Mouse (Mus musculus) heart, adult 2 months (tissue): Measurements from ENCODE around the gene Acap3. TPM values are rescaled to one million over a fixed set of nuclear protein-coding genes. Genes with fewer than 3 reads are reported as not detected.

Experiments used
- DNase-seq, 2 experiments: peaks; one replicate each; pipeline ENCODE4 v3.0.0; 2021
- H3K27ac ChIP-seq: fragments of 200-600 bp; 2 replicates; pipeline ENCODE4 v1.8.1; 2022
- H3K27me3 ChIP-seq: fragments of 200-500 bp; 2 replicates; pipeline ENCODE4 v1.6.1; 2012; ENCODE audit warnings: mild to moderate bottlenecking, low read length, inconsistent platforms, mixed read lengths; ENCODE audit not compliant: control insufficient read depth, insufficient read depth
- H3K36me3 ChIP-seq: fragments of 200-500 bp; 2 replicates; pipeline ENCODE4 v1.6.1; 2012; ENCODE audit warnings: low read length, inconsistent platforms; ENCODE audit not compliant: control insufficient read depth, insufficient read depth
- H3K4me1 ChIP-seq: fragments of 200-500 bp; 2 replicates; pipeline ENCODE4 v1.6.1; 2011; ENCODE audit warnings: low read length; ENCODE audit not compliant: control insufficient read depth, insufficient read depth
- H3K4me3 ChIP-seq: fragments of 200-600 bp; 2 replicates; pipeline ENCODE4 v1.8.1; 2022
- H3K79me2 ChIP-seq: fragments of 200-500 bp; replicated peaks from 2 replicates; pipeline ENCODE4 v1.6.1; 2012; ENCODE audit warnings: mild to moderate bottlenecking, inconsistent platforms, low read length, moderate library complexity, mixed read lengths; ENCODE audit not compliant: control insufficient read depth, insufficient read depth
- H3K9ac ChIP-seq: fragments of 200-500 bp; 2 replicates; pipeline ENCODE4 v1.6.1; 2012; ENCODE audit warnings: low read depth, mild to moderate bottlenecking, control low read depth, inconsistent platforms, low read length, mixed read lengths
- CTCF ChIP-seq: fragments of 200-600 bp; IDR thresholded peaks from 2 replicates; pipeline ENCODE4 v1.8.1; 2022; ENCODE audit warnings: antibody characterized with exemption, mild to moderate bottlenecking, moderate library complexity
- EP300 ChIP-seq: fragments of 200-500 bp; IDR thresholded peaks from 2 replicates; pipeline ENCODE4 v1.6.1; 2011; ENCODE audit warnings: low read depth, low read length, control low read depth; ENCODE audit not compliant: insufficient read depth
- POLR2A ChIP-seq: fragments of 200-500 bp; IDR thresholded peaks from 2 replicates; pipeline ENCODE4 v1.6.1; 2011; ENCODE audit warnings: mild to moderate bottlenecking, low read depth, low read length, control low read depth; ENCODE audit not compliant: insufficient read depth
- WGBS: fragments of 180-500 bp; shearing (Covaris S2); methylation state at CpG from one replicate; pipeline ENCODE4 v1.1.7; 2018; 5-methylcytosine and 5-hydroxymethylcytosine counted together
- intact Hi-C: fragments of 180-260 bp; cut with DNase I; formaldehyde crosslinking; loops from one replicate; pipeline ENCODE4 v1.15.1; 2025
- polyA plus RNA-seq: library from polyadenylated mRNA; depleted of rRNA; stranded (reverse); fragments of >200 nt; gene quantifications from 2 replicates; pipeline ENCODE4 v1.2.3, GENCODE M21; 2012
- total RNA-seq, 2 experiments: library from RNA; stranded (reverse); gene quantifications; 2 replicates each; pipeline ENCODE4 v1.2.3; 2021

Gene Acap3
- total and polyA plus RNA-seq, 3 experiments: 9.7 to 19.2 (median 11.3) TPM

- Histone ChIP-seq H3K9ac (no peak overlapping the region), H3K4me3 (no peak overlapping the region), H3K27ac (no peak overlapping the region), H3K79me2 (no peaks in the 10 kb centered on the region), H3K4me1 (peaks cover 5% of the 10 kb centered on the region; the same call in 1 of the 2 replicates), H3K36me3 (peaks cover 2% of the 10 kb centered on the region; the same call in 1 of the 2 replicates), H3K27me3 (no peaks in the 10 kb centered on the region)
- TF ChIP-seq CTCF (no peak), EP300 (0 out of 2 replicates have a peak, but pooled peaks have one; percentile 38), POLR2A (no peak)
- DNase-seq: peak; percentile 47 to 58
- intact Hi-C loops: no loop called here
- WGBS: 7% methylated on average over 3 of the region's 3 CpGs
These were observed 9.6 kb downstream of the Acap3 start for GRCm38 (mm10) chr4:155901205-155901604.

- DNase-seq: no peak
- H3K27ac ChIP-seq: no peak overlapping the region
- H3K36me3 ChIP-seq: peaks cover 2% of the 10 kb centered on the region; the same call in 1 of the 2 replicates
- peaks cover 5% of the 10 kb centered on the region; the same call in 1 of the 2 replicates for H3K4me1 ChIP-seq
- 98% methylated on average over 13 of the region's 13 CpGs for WGBS
- no peak overlapping the region for H3K4me3 ChIP-seq
- H3K27me3 ChIP-seq: no peaks in the 10 kb centered on the region
- no peaks in the 10 kb centered on the region for H3K79me2 ChIP-seq
- H3K9ac ChIP-seq: no peak overlapping the region
- intact Hi-C loops: no loop called here
- TF ChIP-seq POLR2A: no peak
- TF ChIP-seq CTCF: no peak
- no peak for TF ChIP-seq EP300
These were observed 11.6 kb downstream of the Acap3 start for GRCm38 (mm10) chr4:155903246-155903645.

- WGBS: 92% methylated on average over 13 of the region's 13 CpGs
- peak; percentile 4 to 19 for DNase-seq
- intact Hi-C loops: no loop called here
These were observed 12.9 kb downstream of the Acap3 start for GRCm38 (mm10) chr4:155904318-155905102.

GRCm38 (mm10) chr4:155905634-155906033, 14.0 kb downstream of the Acap3 start:
- peaks cover 2% of the 10 kb centered on the region; the same call in 1 of the 2 replicates for H3K36me3 ChIP-seq
- peak in 1 of 2 experiments; percentile 2 for DNase-seq

More at GRCm38 (mm10) chr4:155904318-155905102, 12.9 kb downstream of the Acap3 start:
- no peak overlapping the region for H3K4me3 ChIP-seq
- no peaks in the 10 kb centered on the region for H3K27me3 ChIP-seq
- TF ChIP-seq POLR2A: no peak
- no peak for TF ChIP-seq EP300
- peak; percentile 34 for TF ChIP-seq CTCF
- H3K36me3 ChIP-seq: peaks cover 2% of the 10 kb centered on the region; the same call in 1 of the 2 replicates
- no peak overlapping the region for H3K9ac ChIP-seq
- no peaks in the 10 kb centered on the region for H3K79me2 ChIP-seq
- peaks cover 5% of the 10 kb centered on the region; the same call in 1 of the 2 replicates for H3K4me1 ChIP-seq
- no peak overlapping the region for H3K27ac ChIP-seq

GRCm38 (mm10) chr4:155906125-155906524, 14.5 kb downstream of the Acap3 start:
- WGBS: 87% methylated on average over 9 of the region's 9 CpGs
- DNase-seq: peak in 1 of 2 experiments; percentile 1
- no peak overlapping the region for H3K27ac ChIP-seq
- H3K27me3 ChIP-seq: no peaks in the 10 kb centered on the region
- H3K9ac ChIP-seq: no peak overlapping the region
- H3K79me2 ChIP-seq: no peaks in the 10 kb centered on the region
- intact Hi-C loops: no loop called here
- H3K4me3 ChIP-seq: no peak overlapping the region
- TF ChIP-seq EP300: no peak
- no peak for TF ChIP-seq POLR2A
- no peak for TF ChIP-seq CTCF
- H3K4me1 ChIP-seq: peaks cover 3% of the 10 kb centered on the region; the same call in 1 of the 2 replicates
- no peaks in the 10 kb centered on the region for H3K36me3 ChIP-seq

More at GRCm38 (mm10) chr4:155905634-155906033, 14.0 kb downstream of the Acap3 start:
- H3K4me1 ChIP-seq: peaks cover 5% of the 10 kb centered on the region; the same call in 1 of the 2 replicates
- no peak for TF ChIP-seq EP300
- no peak for TF ChIP-seq POLR2A
- no peak for TF ChIP-seq CTCF
- no peaks in the 10 kb centered on the region for H3K27me3 ChIP-seq
- no peak overlapping the region for H3K4me3 ChIP-seq
- intact Hi-C loops: no loop called here
- WGBS: 90% methylated on average over 13 of the region's 13 CpGs
- H3K9ac ChIP-seq: no peak overlapping the region
- no peak overlapping the region for H3K27ac ChIP-seq
- H3K79me2 ChIP-seq: no peaks in the 10 kb centered on the region

- Histone ChIP-seq H3K27me3 (no peaks in the 10 kb centered on the region), H3K4me1 (no peaks in the 10 kb centered on the region), H3K4me3 (no peak overlapping the region), H3K9ac (no peak overlapping the region), H3K27ac (no peak overlapping the region), H3K79me2 (no peaks in the 10 kb centered on the region), H3K36me3 (no peaks in the 10 kb centered on the region)
- intact Hi-C loops: no loop called here
- TF ChIP-seq CTCF (no peak), POLR2A (no peak), EP300 (no peak)
- DNase-seq: no peak
- WGBS: 72% methylated on average over 11 of the region's 11 CpGs
These were observed 15.4 kb downstream of the Acap3 start for GRCm38 (mm10) chr4:155907003-155907402.
